Comparison of ENCODE assay signal across 25 mouse cellular contexts in the genomic region with DNA sequence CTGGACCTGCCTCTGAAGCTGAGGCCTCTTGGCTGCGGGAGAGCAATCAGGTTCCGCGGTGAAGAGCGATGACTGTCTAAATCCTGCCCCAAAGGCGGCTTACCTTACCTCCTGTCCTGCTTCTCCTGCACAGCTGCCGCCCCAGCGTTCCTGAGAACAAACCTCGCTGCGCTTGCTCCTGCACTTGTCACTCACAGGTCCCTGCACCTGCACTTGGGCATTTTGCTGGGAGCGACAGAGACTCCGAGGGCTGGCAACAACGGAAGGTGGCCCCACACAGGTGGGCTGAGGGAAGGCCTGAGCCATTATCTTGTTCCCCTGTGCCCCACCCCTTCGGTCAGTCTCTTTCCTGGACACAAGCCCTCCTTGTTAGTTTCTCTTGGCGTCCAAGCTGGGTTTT. TPM values are rescaled to one million over a fixed set of nuclear protein-coding genes. Genes with fewer than 3 reads are reported as not detected.
A peak's percentile ranks its signal among the peaks of the same experiment; 100 is the strongest.
DNase-seq lines count a peak whose midpoint lies in the region; ATAC-seq and TF ChIP-seq lines count a peak whose summit lies in the region.
"Had no signal": no experiment of that assay in that cellular context is flagged by ENCODE, and none has a peak within 500 bp of the region (broad histone marks: within the 10 kb centered on the region; RNA-seq: fewer than 3 reads in every experiment).

No protein-coding gene starts in this region.

- peak overlapping the region; percentile 32; the same call in 1 of the 2 replicates for H3K4me2 ChIP-seq in heart, embryonic 14.5 days (ENCODE audit: low read length)
- peak overlapping the region; percentile 44 for H3K4me2 ChIP-seq in intestine, embryonic 15.5 days (replicated peaks)
- H3K4me2 ChIP-seq: forebrain, embryonic 12.5 days; hindbrain, embryonic 13.5 days; lung, embryonic 14.5 days had no signal

- no peak for DNase-seq in heart, embryonic 10.5 days (ENCODE audit: low spot score)
- DNase-seq in testis, postnatal 14 days (ENCODE audit: low spot score), result no peak
- no peak for DNase-seq in layer of hippocampus, adult 9-10 months (ENCODE audit: low spot score)
- no peak for DNase-seq in cerebellum, adult 9-10 months
- DNase-seq: adrenal gland, postnatal 25 days; B cell, adult 2 months; cerebellum, adult 11 months; cerebellum, postnatal 14 days; gastrocnemius, postnatal 10 days; heart, adult 11 months; heart, postnatal 10 days; lung, embryonic 14.5 days; lung, postnatal 4 days; right cerebral cortex, postnatal 25 days; thymus, postnatal 4 days had no signal

- peaks cover 0 to 4% of the 10 kb centered on the region in 2 experiments; a peak in 3 of 4 replicates for H3K4me1 ChIP-seq in heart, embryonic 14.5 days (ENCODE audit: control insufficient read depth in 2 of 2, insufficient read depth in 2 of 2, low read length in 2 of 2)
- peaks cover 5% of the 10 kb centered on the region for H3K4me1 ChIP-seq in heart, embryonic 10.5 days
- peaks cover 5% of the 10 kb centered on the region for H3K4me1 ChIP-seq in testis, adult 2 months (ENCODE audit: control insufficient read depth, insufficient read depth, low read length)
- H3K4me1 ChIP-seq in intestine, embryonic 15.5 days (replicated peaks), result no peaks in the 10 kb centered on the region; the same call in 1 of the 2 replicates
- H3K4me1 ChIP-seq: forebrain, embryonic 12.5 days; hindbrain, embryonic 13.5 days had no signal

- ATAC-seq in heart, embryonic 14.5 days (ENCODE audit: insufficient number of reproducible peaks, insufficient read depth, low FRiP score, low read depth), result no peak
- ATAC-seq in intestine, embryonic 15.5 days, result peak; percentile 48; the same call in 1 of the 2 replicates
- ATAC-seq: Patski had no signal

- H3K9ac ChIP-seq in heart, embryonic 14.5 days (ENCODE audit: low read length), result peak overlapping the region; percentile 3; the same call in 1 of the 2 replicates
- H3K9ac ChIP-seq in intestine, embryonic 15.5 days, result no peak overlapping the region
- H3K9ac ChIP-seq: forebrain, embryonic 12.5 days; hindbrain, embryonic 13.5 days; lung, embryonic 14.5 days had no signal

- no peaks in the 10 kb centered on the region for H3K9me3 ChIP-seq in heart, embryonic 14.5 days (ENCODE audit: control insufficient read depth, low read length)
- no peaks in the 10 kb centered on the region for H3K9me3 ChIP-seq in heart, embryonic 10.5 days
- no peaks in the 10 kb centered on the region for H3K9me3 ChIP-seq in intestine, embryonic 15.5 days
- H3K9me3 ChIP-seq: forebrain, embryonic 12.5 days; hindbrain, embryonic 13.5 days had no signal

- 19% methylated on average over 14 of the region's 14 CpGs for WGBS in heart, embryonic 14.5 days
- WGBS in heart, embryonic 10.5 days, result 20% methylated on average over 14 of the region's 14 CpGs
- WGBS in intestine, embryonic 15.5 days, result 22% methylated on average over 14 of the region's 14 CpGs

- H3K27me3 ChIP-seq in heart, embryonic 14.5 days (ENCODE audit: control insufficient read depth, insufficient read depth, low read length), result no peaks in the 10 kb centered on the region
- no peaks in the 10 kb centered on the region for H3K27me3 ChIP-seq in heart, embryonic 10.5 days (ENCODE audit: insufficient read depth, poor library complexity, severe bottlenecking)
- no peaks in the 10 kb centered on the region for H3K27me3 ChIP-seq in testis, adult 2 months (ENCODE audit: control insufficient read depth, insufficient read depth, low read length)
- H3K27me3 ChIP-seq in intestine, embryonic 15.5 days (replicated peaks), result no peaks in the 10 kb centered on the region
- H3K27me3 ChIP-seq: forebrain, embryonic 12.5 days had no signal

- no peak overlapping the region for H3K27ac ChIP-seq in heart, embryonic 14.5 days (replicated peaks in 1 of 2; ENCODE audit: control insufficient read depth in 1 of 2, insufficient read depth in 1 of 2, low read depth in 2 of 2, low read length in 2 of 2)
- no peak overlapping the region for H3K27ac ChIP-seq in heart, embryonic 10.5 days
- peak overlapping the region; percentile 27 for H3K27ac ChIP-seq in testis, adult 2 months (ENCODE audit: control insufficient read depth, insufficient read depth, low read depth, low read length)
- peak overlapping the region; percentile 51; the same call in 1 of the 2 replicates for H3K27ac ChIP-seq in intestine, embryonic 15.5 days
- H3K27ac ChIP-seq: forebrain, embryonic 12.5 days; hindbrain, embryonic 13.5 days; kidney, postnatal 0 days had no signal

- no peaks in the 10 kb centered on the region for H3K36me3 ChIP-seq in heart, embryonic 14.5 days (ENCODE audit: control insufficient read depth, insufficient read depth, low read length)
- H3K36me3 ChIP-seq in heart, embryonic 10.5 days, result no peaks in the 10 kb centered on the region
- no peaks in the 10 kb centered on the region for H3K36me3 ChIP-seq in testis, adult 2 months (ENCODE audit: control insufficient read depth, insufficient read depth, low read length)
- H3K36me3 ChIP-seq in intestine, embryonic 15.5 days, result no peaks in the 10 kb centered on the region
- H3K36me3 ChIP-seq: forebrain, embryonic 12.5 days; hindbrain, embryonic 13.5 days had no signal

- H3K4me3 ChIP-seq in heart, embryonic 14.5 days (ENCODE audit: control insufficient read depth in 1 of 2, insufficient read depth in 1 of 2, low read depth in 1 of 2, low read length in 2 of 2), result no peak overlapping the region
- H3K4me3 ChIP-seq in heart, embryonic 10.5 days, result no peak overlapping the region
- H3K4me3 ChIP-seq in testis, adult 2 months (ENCODE audit: control insufficient read depth, low read depth, low read length), result peak overlapping the region; percentile 36
- H3K4me3 ChIP-seq in intestine, embryonic 15.5 days (replicated peaks), result no peak overlapping the region
- H3K4me3 ChIP-seq: forebrain, embryonic 12.5 days; hindbrain, embryonic 13.5 days had no signal

- TF ChIP-seq POLR2A in testis, adult 2 months (IDR thresholded peaks at IDR 0.05; ENCODE audit: control insufficient read depth, low read depth, low read length), result 0 out of 2 replicates have a peak, but pooled peaks have one; percentile 13

- no peak for TF ChIP-seq CTCF in testis, adult 2 months (IDR thresholded peaks at IDR 0.05; ENCODE audit: control insufficient read depth, insufficient read depth, insufficient replicate concordance, low read depth, low read length)

RNA-seq across cellular contexts. Expression of gene Rnf222, which starts 6.2 kb away (rescaled TPM):
- 0.05 TPM in 1 of 2 replicates, not detected in the other for polyA plus RNA-seq in heart, embryonic 14.5 days (2014; fragmentation: Nextera tagmentation; extraction: Ambion mirVana)
- polyA plus RNA-seq in heart, embryonic 10.5 days (2016; fragmentation: Nextera tagmentation; extraction: Ambion mirVana), result 0.09 and 0.11 TPM in 2 replicates
- 1.1 TPM in 2 replicates for polyA plus RNA-seq in testis, adult 2 months (2012; rRNA removed)
- 0.06 and 0.10 TPM in 2 replicates for polyA plus RNA-seq in intestine, embryonic 15.5 days (2015; fragmentation: Nextera tagmentation; extraction: Ambion mirVana)
- polyA plus RNA-seq: Patski; stomach, embryonic 14.5 days had no signal

RNA-seq across cellular contexts. Expression of gene Ndel1, which starts 10.4 kb away (rescaled TPM):
- polyA plus RNA-seq in heart, embryonic 14.5 days (2014; fragmentation: Nextera tagmentation; extraction: Ambion mirVana), result 61.8 and 63.2 TPM in 2 replicates
- 68.7 and 69.2 TPM in 2 replicates for polyA plus RNA-seq in heart, embryonic 10.5 days (2016; fragmentation: Nextera tagmentation; extraction: Ambion mirVana)
- polyA plus RNA-seq in testis, adult 2 months (2012; rRNA removed), result 73.8 and 80.3 TPM in 2 replicates
- 69.1 and 69.5 TPM in 2 replicates for polyA plus RNA-seq in intestine, embryonic 15.5 days (2015; fragmentation: Nextera tagmentation; extraction: Ambion mirVana)

RNA-seq across cellular contexts. Expression of gene Rpl26, which starts 19.3 kb away (rescaled TPM):
- 669 and 732 TPM in 2 replicates for polyA plus RNA-seq in heart, embryonic 14.5 days (2014; fragmentation: Nextera tagmentation; extraction: Ambion mirVana)
- polyA plus RNA-seq in heart, embryonic 10.5 days (2016; fragmentation: Nextera tagmentation; extraction: Ambion mirVana), result 711 and 869 TPM in 2 replicates
- polyA plus RNA-seq in testis, adult 2 months (2012; rRNA removed), result 938 and 997 TPM in 2 replicates
- polyA plus RNA-seq in intestine, embryonic 15.5 days (2015; fragmentation: Nextera tagmentation; extraction: Ambion mirVana), result 1,017 and 1,034 TPM in 2 replicates

RNA-seq across cellular contexts. Expression of gene Odf4, which starts 44.8 kb away (rescaled TPM):
- polyA plus RNA-seq in heart, embryonic 14.5 days (2014; fragmentation: Nextera tagmentation; extraction: Ambion mirVana), result not detected in 2 replicates
- polyA plus RNA-seq in heart, embryonic 10.5 days (2016; fragmentation: Nextera tagmentation; extraction: Ambion mirVana), result not detected in 2 replicates
- 506 and 512 TPM in 2 replicates for polyA plus RNA-seq in testis, adult 2 months (2012; rRNA removed)
- polyA plus RNA-seq in intestine, embryonic 15.5 days (2015; fragmentation: Nextera tagmentation; extraction: Ambion mirVana), result not detected in 2 replicates
- polyA plus RNA-seq: limb, embryonic 14.5 days; lung, embryonic 14.5 days; Patski; spleen, adult 2 months had no signal

Comparison
In these comparisons a context has a peak if more than half of its experiments do, and no peak if none do; other contexts are left out.
1. H3K27ac ChIP-seq: peak in testis, adult 2 months (single experiment) and intestine, embryonic 15.5 days (single experiment); none in heart, embryonic 14.5 days (0 of 2) and heart, embryonic 10.5 days (single experiment).